Mouse (Mus musculus) intestine, embryonic 15.5 days (tissue): ENCODE measurements at regions not wholly inside any gene's neighbourhood (a gene's known extent, or its start where the extent isn't known, plus 50 kb on each side); places are given as distances from the start of the nearest gene placed in this dataset.

Source experiments
- ATAC-seq: fragments of 200-750 bp; cut with Nextera tagmentation; 2 replicates; pipeline ENCODE4 v1.8.0; 2017; ENCODE audit warnings: moderate TSS enrichment, moderate library complexity
- H3K27ac ChIP-seq: fragments of 300-500 bp; sonication (generic); 2 replicates; pipeline ENCODE4 v1.5.1; 2015; ENCODE audit warnings: mild to moderate bottlenecking, inconsistent platforms
- H3K27me3 ChIP-seq: fragments of 300-500 bp; sonication (generic); replicated peaks from 2 replicates; pipeline ENCODE4 v1.6.1; 2015; ENCODE audit warnings: inconsistent platforms
- H3K36me3 ChIP-seq: fragments of 300-500 bp; sonication (generic); 2 replicates; pipeline ENCODE4 v1.6.1; 2015; ENCODE audit warnings: inconsistent platforms
- H3K4me1 ChIP-seq: fragments of 300-500 bp; sonication (generic); replicated peaks from 2 replicates; pipeline ENCODE4 v1.6.1; 2015; ENCODE audit warnings: inconsistent platforms
- H3K4me2 ChIP-seq: fragments of 300-500 bp; sonication (generic); replicated peaks from 2 replicates; pipeline ENCODE4 v1.6.1; 2015; ENCODE audit warnings: mild to moderate bottlenecking, inconsistent platforms
- H3K4me3 ChIP-seq: fragments of 300-500 bp; sonication (generic); replicated peaks from 2 replicates; pipeline ENCODE4 v1.5.1; 2015; ENCODE audit warnings: inconsistent platforms
- H3K9ac ChIP-seq: fragments of 300-500 bp; sonication (generic); 2 replicates; pipeline ENCODE4 v1.6.1; 2015; ENCODE audit warnings: inconsistent platforms
- H3K9me3 ChIP-seq: fragments of 300-500 bp; sonication (generic); 2 replicates; pipeline ENCODE4 v1.6.1; 2016; ENCODE audit warnings: inconsistent platforms
- WGBS: fragments of 180-500 bp; shearing (Covaris S2); methylation state at CpG from one replicate; pipeline ENCODE4 v1.1.7; 2015; 5-methylcytosine and 5-hydroxymethylcytosine counted together

DNA sequence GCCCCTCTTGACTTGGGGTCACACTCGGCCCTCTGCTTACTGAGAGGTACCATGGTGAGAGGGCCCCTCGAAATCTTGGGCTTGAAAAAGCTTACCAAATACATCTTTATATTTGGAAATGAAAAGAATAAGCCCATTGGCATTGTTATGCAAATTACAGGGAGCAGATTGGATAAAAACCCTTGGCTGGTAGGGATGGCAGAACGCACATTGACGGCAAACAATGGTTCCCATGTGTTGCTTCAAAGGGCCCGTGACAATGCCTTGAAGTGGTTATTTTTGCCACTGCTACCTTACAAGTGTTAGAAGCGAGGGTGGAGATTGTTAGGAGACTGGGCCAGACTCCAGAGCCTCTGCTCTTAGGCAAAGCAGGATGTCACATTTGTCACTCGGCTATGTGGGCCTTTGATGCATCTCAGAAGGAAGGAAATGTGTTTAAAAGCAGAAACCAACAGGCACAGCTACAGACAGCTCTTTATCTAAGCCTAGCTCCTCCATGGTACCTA is 285.2 kb downstream of the Gm49356 start:
- H3K4me1 ChIP-seq = no peaks in the 10 kb centered on the region
- H3K9me3 ChIP-seq = no peaks in the 10 kb centered on the region
- ATAC-seq = no peak
- H3K36me3 ChIP-seq = no peaks in the 10 kb centered on the region
- no peaks in the 10 kb centered on the region for H3K27me3 ChIP-seq
- WGBS = 52% methylated on average over 7 of the region's 7 CpGs
- no peak overlapping the region for H3K4me3 ChIP-seq
- H3K9ac ChIP-seq = no peak overlapping the region
- H3K4me2 ChIP-seq = no peak overlapping the region
- H3K27ac ChIP-seq = no peak overlapping the region

DNA sequence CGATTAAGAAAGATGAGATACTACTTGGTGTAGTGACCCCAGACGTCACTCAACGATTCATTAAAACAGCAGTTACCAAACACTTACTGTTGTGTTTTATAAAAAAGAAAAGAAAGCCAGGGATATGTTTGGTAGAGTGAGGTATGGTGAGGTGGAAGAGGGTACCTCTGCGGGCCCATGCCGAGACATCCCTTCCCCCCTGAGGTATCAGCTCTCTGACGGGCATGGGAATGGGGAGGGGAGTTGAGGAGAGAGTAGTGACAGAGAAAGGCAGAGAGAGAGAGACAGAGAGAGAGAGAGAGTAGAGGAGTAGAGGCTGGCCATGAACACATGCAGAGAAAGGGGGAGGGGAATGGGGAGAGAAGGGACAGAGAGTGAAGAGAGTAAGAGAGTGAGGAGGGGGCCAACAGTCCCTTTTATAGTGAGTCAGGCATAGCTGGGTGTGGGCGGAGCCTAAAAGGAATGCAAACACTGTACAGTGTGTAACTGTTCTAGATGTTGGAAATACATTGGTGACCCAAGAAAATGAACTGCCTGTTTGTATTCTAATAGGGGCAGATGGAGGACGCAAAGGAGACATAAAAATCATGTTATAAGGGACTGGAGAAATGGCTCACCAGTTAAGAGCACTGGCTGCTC is 285.9 kb downstream of the Gm49356 start:
- Histone ChIP-seq H3K36me3 (no peaks in the 10 kb centered on the region), H3K4me3 (no peak overlapping the region), H3K27me3 (no peaks in the 10 kb centered on the region), H3K9me3 (no peaks in the 10 kb centered on the region), H3K4me1 (no peaks in the 10 kb centered on the region), H3K27ac (no peak overlapping the region), H3K9ac (no peak overlapping the region), H3K4me2 (no peak overlapping the region)
- no peak for ATAC-seq
- 58% methylated on average over 8 of the region's 8 CpGs for WGBS

DNA sequence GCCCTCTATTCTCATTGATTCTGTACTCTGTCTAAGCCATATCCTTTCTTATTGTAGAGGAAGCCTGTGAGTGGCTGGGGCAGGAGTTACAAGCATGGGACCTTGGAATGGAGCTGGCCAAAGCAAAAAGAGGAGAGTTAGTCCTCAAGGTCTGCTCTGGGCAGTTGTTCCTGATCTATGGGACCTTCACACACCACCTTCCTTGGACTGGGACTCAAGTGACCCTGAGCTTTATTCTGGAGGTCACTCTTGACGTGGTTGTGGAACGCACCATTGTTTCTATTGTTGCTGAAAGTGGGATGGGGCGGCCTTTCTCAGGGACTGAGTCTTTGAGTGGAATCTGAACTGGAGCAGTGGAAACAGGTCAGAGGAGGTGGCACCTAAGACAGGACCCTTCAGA is 291.0 kb downstream of the Gm49356 start:
- no peak for ATAC-seq
- WGBS = 94% methylated on average over 3 of the region's 3 CpGs
- H3K4me1 ChIP-seq = no peaks in the 10 kb centered on the region
- no peak overlapping the region for H3K4me3 ChIP-seq
- H3K27me3 ChIP-seq = no peaks in the 10 kb centered on the region
- H3K36me3 ChIP-seq = no peaks in the 10 kb centered on the region
- no peaks in the 10 kb centered on the region for H3K9me3 ChIP-seq
- no peak overlapping the region for H3K27ac ChIP-seq
- H3K4me2 ChIP-seq = no peak overlapping the region
- H3K9ac ChIP-seq = no peak overlapping the region

DNA sequence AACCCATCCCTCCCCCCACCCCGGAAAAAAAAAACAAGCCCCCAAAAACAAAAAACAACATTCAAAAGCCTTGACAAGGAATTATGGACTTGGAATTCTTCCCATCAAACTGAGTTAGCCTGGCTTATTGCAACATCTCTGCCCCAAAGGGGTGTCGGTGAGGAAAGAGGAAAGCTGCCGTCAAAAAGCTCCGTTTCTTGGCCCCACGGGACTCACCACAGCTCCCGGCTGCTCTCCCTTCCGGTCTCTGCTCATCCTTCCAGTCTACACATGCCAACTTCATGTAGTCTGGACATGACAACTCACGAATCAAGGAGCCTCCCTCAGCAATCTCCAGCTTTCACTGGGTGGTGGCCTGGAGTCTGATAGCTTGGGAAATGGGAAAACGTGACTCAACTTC is 295.4 kb downstream of the Gm49356 start:
- Histone ChIP-seq H3K9ac (no peak overlapping the region), H3K4me3 (no peak overlapping the region), H3K27me3 (no peaks in the 10 kb centered on the region), H3K36me3 (no peaks in the 10 kb centered on the region), H3K27ac (no peak overlapping the region), H3K4me1 (no peaks in the 10 kb centered on the region), H3K4me2 (no peak overlapping the region), H3K9me3 (no peaks in the 10 kb centered on the region)
- 73% methylated on average over 9 of the region's 9 CpGs for WGBS
- no peak for ATAC-seq

- 64% methylated on average over 4 of the region's 4 CpGs for WGBS
- H3K36me3 ChIP-seq = no peaks in the 10 kb centered on the region
- ATAC-seq = no peak
- no peak overlapping the region for H3K27ac ChIP-seq
- H3K4me2 ChIP-seq = no peak overlapping the region
- H3K27me3 ChIP-seq = no peaks in the 10 kb centered on the region
- no peak overlapping the region for H3K9ac ChIP-seq
- H3K9me3 ChIP-seq = no peaks in the 10 kb centered on the region
- no peaks in the 10 kb centered on the region for H3K4me1 ChIP-seq
- no peak overlapping the region for H3K4me3 ChIP-seq
Observed at GRCm38 (mm10) chr15:59187566-59187965, 298.5 kb downstream of the Gm49356 start.

GRCm38 (mm10) chr15:59188371-59188770 is 299.3 kb downstream of the Gm49356 start:
- no peak overlapping the region for H3K9ac ChIP-seq
- no peak overlapping the region for H3K27ac ChIP-seq
- no peak overlapping the region for H3K4me3 ChIP-seq
- no peaks in the 10 kb centered on the region for H3K4me1 ChIP-seq
- H3K4me2 ChIP-seq = no peak overlapping the region
- no peaks in the 10 kb centered on the region for H3K9me3 ChIP-seq
- ATAC-seq = no peak
- no peaks in the 10 kb centered on the region for H3K36me3 ChIP-seq
- no peaks in the 10 kb centered on the region for H3K27me3 ChIP-seq
- WGBS = 49% methylated on average over 4 of the region's 4 CpGs

GRCm38 (mm10) chr15:59190511-59190910 is 301.4 kb downstream of the Gm49356 start:
- no peak for ATAC-seq
- H3K4me3 ChIP-seq = no peak overlapping the region
- no peak overlapping the region for H3K27ac ChIP-seq
- peaks cover 4% of the 10 kb centered on the region; the same call in 1 of the 2 replicates for H3K4me1 ChIP-seq
- H3K27me3 ChIP-seq = no peaks in the 10 kb centered on the region
- 81% methylated on average over 5 of the region's 5 CpGs for WGBS
- no peaks in the 10 kb centered on the region for H3K36me3 ChIP-seq
- no peaks in the 10 kb centered on the region for H3K9me3 ChIP-seq
- H3K4me2 ChIP-seq = no peak overlapping the region
- H3K9ac ChIP-seq = no peak overlapping the region

- Histone ChIP-seq H3K36me3 (no peaks in the 10 kb centered on the region), H3K4me3 (no peak overlapping the region), H3K4me1 (peaks cover 28% of the 10 kb centered on the region), H3K9ac (no peak overlapping the region), H3K9me3 (no peaks in the 10 kb centered on the region), H3K27ac (no peak overlapping the region), H3K4me2 (no peak overlapping the region), H3K27me3 (no peaks in the 10 kb centered on the region)
- no peak for ATAC-seq
- WGBS = 58% methylated on average over 10 of the region's 10 CpGs
Observed at GRCm38 (mm10) chr15:59194421-59194820, 305.3 kb downstream of the Gm49356 start.

- WGBS = 88% methylated on average over 5 of the region's 5 CpGs
- H3K9ac ChIP-seq = no peak overlapping the region
- no peaks in the 10 kb centered on the region for H3K36me3 ChIP-seq
- no peak for ATAC-seq
- no peak overlapping the region for H3K27ac ChIP-seq
- H3K4me1 ChIP-seq = peaks cover 28% of the 10 kb centered on the region
- no peaks in the 10 kb centered on the region for H3K9me3 ChIP-seq
- no peak overlapping the region for H3K4me3 ChIP-seq
- no peaks in the 10 kb centered on the region for H3K27me3 ChIP-seq
- H3K4me2 ChIP-seq = no peak overlapping the region
Observed at GRCm38 (mm10) chr15:59196351-59196750, 307.3 kb downstream of the Gm49356 start.

DNA sequence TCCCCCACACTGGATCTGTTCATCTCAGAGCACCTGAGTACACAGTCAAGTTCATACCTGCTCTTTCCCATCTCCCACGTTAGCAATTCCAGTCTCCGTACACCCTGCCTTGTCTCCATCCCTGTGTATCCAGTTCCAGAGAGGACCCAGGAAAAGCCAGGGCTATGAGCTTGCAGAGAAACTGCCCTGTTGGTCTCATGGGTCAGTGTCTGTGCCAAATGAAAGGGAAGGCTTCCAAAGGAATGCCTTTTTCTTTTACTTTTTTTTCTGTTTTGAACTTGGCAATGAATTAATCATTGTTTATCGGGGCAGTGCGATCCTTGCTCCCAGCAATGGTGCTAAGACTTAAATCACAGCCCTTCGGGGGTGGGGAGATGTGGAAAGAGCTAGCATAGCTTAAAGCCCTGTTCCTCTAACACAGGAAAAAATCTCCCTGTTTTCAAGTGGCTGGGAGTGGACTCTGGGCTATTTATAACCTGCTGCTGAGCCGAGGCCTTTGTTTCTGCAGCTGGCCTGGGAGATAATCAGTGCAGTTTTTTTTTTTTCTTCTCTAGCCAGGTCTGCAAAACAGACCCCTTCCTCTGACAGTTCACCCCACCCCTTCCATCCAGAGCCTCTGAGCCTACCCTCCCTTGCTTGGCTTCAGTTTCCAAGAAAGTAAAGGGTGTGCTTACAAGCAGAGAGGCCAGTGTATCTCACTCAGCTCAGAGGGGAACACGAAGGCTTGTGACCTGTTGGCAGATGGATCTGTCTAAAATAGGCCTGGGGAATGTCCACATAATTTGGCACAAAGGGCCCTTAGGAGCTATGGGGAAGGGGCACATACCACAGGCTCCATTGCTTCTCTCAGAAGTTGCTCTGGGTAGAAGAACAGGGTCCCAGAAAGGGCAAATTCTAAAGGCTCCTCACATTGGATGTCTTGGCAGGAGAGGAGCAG is 308.6 kb downstream of the Gm49356 start:
- WGBS = 8% methylated on average over 7 of the region's 7 CpGs
- H3K27ac ChIP-seq = peak overlapping the region; percentile 74
- H3K36me3 ChIP-seq = no peaks in the 10 kb centered on the region
- peak overlapping the region; percentile 11; the same call in 1 of the 2 replicates for H3K4me2 ChIP-seq
- H3K4me3 ChIP-seq = no peak overlapping the region
- H3K27me3 ChIP-seq = no peaks in the 10 kb centered on the region
- peak; percentile 86 for ATAC-seq
- H3K4me1 ChIP-seq = peaks cover 34% of the 10 kb centered on the region
- no peak overlapping the region for H3K9ac ChIP-seq
- no peaks in the 10 kb centered on the region for H3K9me3 ChIP-seq

- 58% methylated on average over 7 of the region's 7 CpGs for WGBS
- Histone ChIP-seq H3K9ac (no peak overlapping the region), H3K9me3 (no peaks in the 10 kb centered on the region), H3K36me3 (no peaks in the 10 kb centered on the region), H3K4me2 (no peak overlapping the region), H3K27me3 (no peaks in the 10 kb centered on the region), H3K4me3 (no peak overlapping the region), H3K4me1 (peaks cover 33% of the 10 kb centered on the region), H3K27ac (no peak overlapping the region)
- ATAC-seq = no peak
Observed at GRCm38 (mm10) chr15:59201386-59201785, 312.3 kb downstream of the Gm49356 start.

- H3K4me2 ChIP-seq = no peak overlapping the region
- no peaks in the 10 kb centered on the region for H3K27me3 ChIP-seq
- no peak overlapping the region for H3K27ac ChIP-seq
- 75% methylated on average over 19 of the region's 19 CpGs for WGBS
- H3K4me3 ChIP-seq = no peak overlapping the region
- peaks cover 27% of the 10 kb centered on the region for H3K4me1 ChIP-seq
- no peaks in the 10 kb centered on the region for H3K36me3 ChIP-seq
- no peak for ATAC-seq
- H3K9me3 ChIP-seq = no peaks in the 10 kb centered on the region
- no peak overlapping the region for H3K9ac ChIP-seq
Observed at GRCm38 (mm10) chr15:59201894-59202670, 313.0 kb downstream of the Gm49356 start.
